Mouse (Mus musculus): ENCODE data around the gene Wsb1.

GRCm38 (mm10) chr11:79209113-79209512 is 45.4 kb downstream of the Wsb1 start:
- TF ChIP-seq GABPA (IDR thresholded peaks at IDR 0.05; ENCODE audit: insufficient replicate concordance, low read depth, low read length) (no peak), CTCF (conservative IDR thresholded peaks at IDR 0.05 in 1 of 2, IDR thresholded peaks at IDR 0.05 in 1 of 2; ENCODE audit: low read depth in 2 of 2, low read length in 2 of 2) (no peak), MYC (IDR thresholded peaks at IDR 0.05; ENCODE audit: low read depth, low read length) (no peak), EP300 (IDR thresholded peaks at IDR 0.05; ENCODE audit: low read length) (no peak), USF1 (IDR thresholded peaks at IDR 0.05; ENCODE audit: low read depth, low read length) (no peak), CHD2 (IDR thresholded peaks at IDR 0.05; ENCODE audit: low read length) (no peak)
